Mouse (Mus musculus) CH12.LX (cell line): ENCODE measurements at regions not wholly inside any gene's neighbourhood (a gene's known extent, or its start where the extent isn't known, plus 50 kb on each side); places are given as distances from the start of the nearest gene placed in this dataset.

Experiments
- DNase-seq: peaks from one replicate; pipeline ENCODE4 v3.0.0-alpha.2; 2013; ENCODE audit errors: extremely low read depth
- H3K27ac ChIP-seq: 2 replicates; pipeline ENCODE4 v1.5.1; 2012; ENCODE audit warnings: low read depth, mild to moderate bottlenecking, control low read depth, moderate library complexity; ENCODE audit not compliant: insufficient read depth
- H3K27me3 ChIP-seq: replicated peaks from 2 replicates; pipeline ENCODE3; 2012; ENCODE audit warnings: inconsistent platforms
- H3K36me3 ChIP-seq, 2 experiments: replicated peaks in 1 of 2; 2 replicates each; pipeline versions ENCODE3 to v1.6.1; 2012; ENCODE audit warnings: inconsistent platforms in 1 of 2, low read length in 1 of 2, mild to moderate bottlenecking in 1 of 2, mixed read lengths in 1 of 2, moderate library complexity in 1 of 2; ENCODE audit not compliant: control insufficient read depth in 1 of 2, insufficient read depth in 1 of 2
- H3K4me1 ChIP-seq, 2 experiments: 2 replicates each; pipeline ENCODE4 v1.6.1; 2012; ENCODE audit warnings: inconsistent platforms in 1 of 2, moderate library complexity in 1 of 2; ENCODE audit not compliant: insufficient read depth in 2 of 2, control insufficient read depth in 1 of 2
- H3K4me2 ChIP-seq: 2 replicates; pipeline ENCODE4 v1.6.1; 2012; ENCODE audit warnings: low read depth, mild to moderate bottlenecking, control low read depth; ENCODE audit not compliant: poor library complexity, insufficient read depth, severe bottlenecking
- H3K4me3 ChIP-seq, 3 experiments: fragments of 150-350 bp in 1 of 3; sonication (generic) in 1 of 3; replicated peaks in 1 of 3; 2 replicates each; pipeline versions ENCODE3 to v1.5.1; 2011 to 2012; ENCODE audit warnings: low read depth in 2 of 3, low read length in 2 of 3, mild to moderate bottlenecking in 2 of 3, moderate library complexity in 2 of 3, control low read depth in 1 of 3, improper control_type of control experiment in 1 of 3, inconsistent platforms in 1 of 3, mixed read lengths in 1 of 3; ENCODE audit not compliant: poor library complexity in 1 of 3
- H3K79me2 ChIP-seq: replicated peaks from 2 replicates; pipeline ENCODE4 v1.6.1; 2012; ENCODE audit warnings: mild to moderate bottlenecking, moderate library complexity; ENCODE audit not compliant: control insufficient read depth, poor library complexity, insufficient read depth, severe bottlenecking; ENCODE audit errors: extremely low read depth
- H3K9ac ChIP-seq: 2 replicates; pipeline ENCODE4 v1.6.1; 2012; ENCODE audit warnings: low read depth, mild to moderate bottlenecking, control low read depth, moderate library complexity; ENCODE audit not compliant: insufficient read depth
- H3K9me3 ChIP-seq: replicated peaks from 2 replicates; pipeline ENCODE3; 2012; ENCODE audit warnings: low read length, inconsistent platforms, mixed read lengths
- BHLHE40 ChIP-seq: IDR thresholded peaks from 2 replicates; pipeline ENCODE4 v1.6.1; 2011; ENCODE audit warnings: mild to moderate bottlenecking, low read depth, low read length, improper control_type of control experiment
- CHD1 ChIP-seq: IDR thresholded peaks from 2 replicates; pipeline ENCODE4 v1.6.1; 2012; ENCODE audit warnings: low read depth, low read length, improper control_type of control experiment, inconsistent platforms
- E2F4 ChIP-seq: IDR thresholded peaks from 2 replicates; pipeline ENCODE4 v1.6.1; 2011; ENCODE audit warnings: low read depth, low read length, improper control_type of control experiment; ENCODE audit not compliant: insufficient replicate concordance
- ELF1 ChIP-seq: IDR thresholded peaks from 2 replicates; pipeline ENCODE4 v1.6.1; 2014; ENCODE audit warnings: low read depth, mild to moderate bottlenecking, inconsistent platforms, low read length, improper control_type of control experiment
- EP300 ChIP-seq: IDR thresholded peaks from 2 replicates; pipeline ENCODE4 v1.6.1; 2011; ENCODE audit warnings: low read length, improper control_type of control experiment
- ETS1 ChIP-seq: conservative IDR thresholded peaks from 2 replicates; pipeline ENCODE4 v1.6.1; 2012; ENCODE audit warnings: low read depth, mild to moderate bottlenecking, inconsistent platforms, low read length, improper control_type of control experiment, moderate library complexity
- HCFC1 ChIP-seq: IDR thresholded peaks from 2 replicates; pipeline ENCODE4 v1.6.1; 2012; ENCODE audit warnings: low read depth, mild to moderate bottlenecking, inconsistent platforms, low read length, improper control_type of control experiment
- IRF4 ChIP-seq: IDR thresholded peaks from 2 replicates; pipeline ENCODE4 v1.6.1; 2014; ENCODE audit warnings: low read depth, mild to moderate bottlenecking, inconsistent platforms, low read length, improper control_type of control experiment
- JUN ChIP-seq: IDR thresholded peaks from 2 replicates; pipeline ENCODE4 v1.6.1; 2011; ENCODE audit warnings: low read depth, mild to moderate bottlenecking, low read length, improper control_type of control experiment, moderate library complexity; ENCODE audit not compliant: insufficient read depth
- MAFK ChIP-seq: IDR thresholded peaks from 2 replicates; pipeline ENCODE4 v1.6.1; 2011; ENCODE audit warnings: low read length, improper control_type of control experiment; ENCODE audit not compliant: insufficient replicate concordance
- MAX ChIP-seq: IDR thresholded peaks from 2 replicates; pipeline ENCODE4 v1.6.1; 2011; ENCODE audit warnings: low read length, improper control_type of control experiment
- MAZ ChIP-seq: IDR thresholded peaks from 2 replicates; pipeline ENCODE4 v1.6.1; 2012; ENCODE audit warnings: low read depth, mild to moderate bottlenecking, inconsistent platforms, low read length, improper control_type of control experiment, moderate library complexity
- MYC ChIP-seq: IDR thresholded peaks from 2 replicates; pipeline ENCODE4 v1.6.1; 2011; ENCODE audit warnings: low read depth, mild to moderate bottlenecking, improper control_type of control experiment, low read length
- POLR2A ChIP-seq: IDR thresholded peaks from 2 replicates; pipeline ENCODE4 v1.6.1; 2011; ENCODE audit warnings: low read depth, mild to moderate bottlenecking, improper control_type of control experiment, low read length
- POLR2AphosphoS2 ChIP-seq: IDR thresholded peaks from 2 replicates; pipeline ENCODE4 v1.6.1; 2011; ENCODE audit warnings: low read depth, low read length, improper control_type of control experiment
- SIN3A ChIP-seq: IDR thresholded peaks from 2 replicates; pipeline ENCODE4 v1.6.1; 2012; ENCODE audit warnings: low read length, improper control_type of control experiment, inconsistent platforms
- SMC3 ChIP-seq: IDR thresholded peaks from 2 replicates; pipeline ENCODE4 v1.6.1; 2011; ENCODE audit warnings: low read depth, low read length, improper control_type of control experiment
- TCF12 ChIP-seq: IDR thresholded peaks from 2 replicates; pipeline ENCODE4 v1.6.1; 2014; ENCODE audit warnings: low read depth, mild to moderate bottlenecking, inconsistent platforms, low read length, improper control_type of control experiment
- UBTF ChIP-seq: IDR thresholded peaks from 2 replicates; pipeline ENCODE4 v1.6.1; 2012; ENCODE audit warnings: low read depth, mild to moderate bottlenecking, inconsistent platforms, low read length, improper control_type of control experiment, moderate library complexity
- USF1 ChIP-seq: IDR thresholded peaks from 2 replicates; pipeline ENCODE4 v1.6.1; 2014; ENCODE audit warnings: low read depth, mild to moderate bottlenecking, inconsistent platforms, low read length, improper control_type of control experiment
- USF2 ChIP-seq: conservative IDR thresholded peaks from 2 replicates; pipeline ENCODE4 v1.6.1; 2011; ENCODE audit warnings: low read depth, low read length, improper control_type of control experiment
- ZC3H11A ChIP-seq: IDR thresholded peaks from 2 replicates; pipeline ENCODE4 v1.6.1; 2012; ENCODE audit warnings: low read depth, mild to moderate bottlenecking, inconsistent platforms, low read length, improper control_type of control experiment
- ZKSCAN1 ChIP-seq: IDR thresholded peaks from 2 replicates; pipeline ENCODE4 v1.6.1; 2012; ENCODE audit warnings: low read depth, inconsistent platforms, low read length, improper control_type of control experiment, borderline replicate concordance
- dilution Hi-C: fragments of 300-500 bp; cut with MboI; formaldehyde crosslinking; loops from 2 replicates; pipeline ENCODE4 v1.14.3; 2020; ENCODE audit warnings: low sequenced_read_pairs; ENCODE audit not compliant: extremely low pct_unique_long_range_greater_than_20kb, extremely low pct_ligation_motif_present
- in situ Hi-C: fragments of 300-500 bp; cut with MboI; formaldehyde crosslinking; loops from 3 replicates; pipeline ENCODE4 v1.14.3; 2019; ENCODE audit warnings: low sequenced_read_pairs, low pct_ligation_motif_present, low pct_unique_long_range_greater_than_20kb, mixed read lengths

DNA sequence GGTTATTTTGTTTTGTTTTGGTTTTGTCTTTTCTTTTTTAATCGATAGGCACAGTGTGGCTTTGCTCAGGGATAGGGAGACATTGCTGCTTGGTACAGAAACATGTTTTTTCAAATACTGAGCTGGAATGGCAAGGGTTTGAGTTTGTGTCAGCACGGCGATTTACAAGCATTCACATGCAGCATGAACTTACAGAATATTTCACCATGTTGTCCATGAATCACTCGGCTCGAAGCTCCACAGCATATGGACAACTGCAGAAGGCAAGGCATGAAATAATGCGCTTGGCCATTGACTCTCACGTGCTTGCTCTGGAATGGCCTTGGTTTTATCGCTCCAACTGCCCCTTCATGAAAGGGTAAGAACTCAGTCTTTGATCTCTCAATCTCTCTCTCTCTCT, 147.1 kb upstream of the Cdkn3 start:
- no peaks in the 10 kb centered on the region for H3K36me3 ChIP-seq
- no peak overlapping the region for H3K4me3 ChIP-seq
- H3K27me3 ChIP-seq = no peaks in the 10 kb centered on the region
- in situ Hi-C loops = no loop called here
- TF ChIP-seq SIN3A (no peak), USF1 (no peak), E2F4 (no peak), UBTF (no peak), SMC3 (no peak), POLR2A (no peak), ELF1 (no peak), MYC (no peak), HCFC1 (no peak), MAZ (no peak), BHLHE40 (no peak)
- H3K4me2 ChIP-seq = no peak overlapping the region
- H3K4me1 ChIP-seq = no peaks in the 10 kb centered on the region
- no peak overlapping the region for H3K9ac ChIP-seq
- H3K9me3 ChIP-seq = no peaks in the 10 kb centered on the region
- no peak for DNase-seq
- no peaks in the 10 kb centered on the region for H3K79me2 ChIP-seq
- dilution Hi-C loops = no loop called here
- H3K27ac ChIP-seq = no peak overlapping the region

- Histone ChIP-seq H3K9me3 (no peaks in the 10 kb centered on the region), H3K79me2 (no peaks in the 10 kb centered on the region), H3K4me1 (no peaks in the 10 kb centered on the region), H3K4me3 (no peak overlapping the region), H3K4me2 (no peak overlapping the region), H3K9ac (no peak overlapping the region)
- dilution Hi-C loops (no loop called here), in situ Hi-C loops (no loop called here)
- no peak for DNase-seq
- TF ChIP-seq USF1 = no peak
- TF ChIP-seq, all 38 proteins: peak for 0
- Histone ChIP-seq H3K27me3 (no peaks in the 10 kb centered on the region), H3K36me3 (no peaks in the 10 kb centered on the region), H3K27ac (no peak overlapping the region)
Measured at GRCm38 (mm10) chr14:46612584-46612983, 147.8 kb upstream of the Cdkn3 start.

DNA sequence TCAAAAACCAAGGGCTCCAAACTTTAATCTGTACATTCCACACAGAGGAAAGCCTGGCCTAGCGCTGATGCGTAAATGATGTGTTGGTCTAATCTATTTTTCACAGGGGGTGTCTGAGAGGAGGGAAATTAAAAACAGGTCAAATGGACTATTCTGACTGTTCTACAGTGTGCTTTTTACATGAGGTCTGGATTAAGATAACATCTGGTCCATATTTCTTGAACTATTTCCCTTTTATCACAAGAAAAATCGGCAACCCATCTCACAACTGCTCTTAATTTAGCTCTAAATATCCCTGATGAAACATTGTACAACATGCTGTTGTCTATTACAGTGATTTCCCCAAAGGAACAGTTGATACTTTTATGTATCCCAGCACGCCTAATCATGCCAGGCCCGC, 149.4 kb upstream of the Cdkn3 start:
- no peak overlapping the region for H3K4me3 ChIP-seq
- no peak for TF ChIP-seq EP300
- TF ChIP-seq TCF12 = no peak
- no peak for TF ChIP-seq POLR2A
- no peak for TF ChIP-seq USF2
- no peak for TF ChIP-seq POLR2AphosphoS2
- no peak for TF ChIP-seq CHD1
- no peak for TF ChIP-seq ZC3H11A
- no peak for TF ChIP-seq ETS1
- no peak for TF ChIP-seq E2F4
- TF ChIP-seq MAFK = no peak
- no peak for TF ChIP-seq ZKSCAN1
- no peak for TF ChIP-seq JUN
- TF ChIP-seq IRF4 = no peak
- no peak for TF ChIP-seq MAX
- TF ChIP-seq, all 38 proteins: peak for 0
- Histone ChIP-seq H3K27ac (no peak overlapping the region), H3K36me3 (no peaks in the 10 kb centered on the region), H3K4me1 (no peaks in the 10 kb centered on the region), H3K9ac (no peak overlapping the region), H3K9me3 (no peaks in the 10 kb centered on the region), H3K4me2 (no peak overlapping the region), H3K79me2 (no peaks in the 10 kb centered on the region), H3K27me3 (no peaks in the 10 kb centered on the region)
- in situ Hi-C loops (no loop called here), dilution Hi-C loops (no loop called here)
- DNase-seq = no peak
